Mouse (Mus musculus) left cerebral cortex, adult 8-10 months (tissue): Measurements from ENCODE around the gene Ms4a14. TPM values are rescaled to one million over a fixed set of nuclear protein-coding genes. Genes with fewer than 3 reads are reported as not detected.
"Not testable (repeated sequence)": the region's sequence is repeated elsewhere in the genome, so short reads cannot be mapped to it uniquely, and the experiment has no call there.

ENCODE experiments used
- DNase-seq, 2 experiments: peaks; one replicate each; pipeline ENCODE4 v3.0.0; 2022; ENCODE audit warnings: low spot score in 2 of 2
- total RNA-seq, 4 experiments: library from RNA; stranded (reverse); gene quantifications; 2 replicates each; pipeline ENCODE4 v1.2.4; 2022

Gene Ms4a14
- total RNA-seq, 4 experiments from 2014 or later, result 0.11 TPM; not detected in 3

GRCm38 (mm10) chr19:11263549-11263948 is 50.7 kb downstream of the Ms4a14 start:
- no peak for DNase-seq

GRCm38 (mm10) chr19:11262932-11263331 is 51.3 kb downstream of the Ms4a14 start:
- DNase-seq, result not testable (repeated sequence)

DNA sequence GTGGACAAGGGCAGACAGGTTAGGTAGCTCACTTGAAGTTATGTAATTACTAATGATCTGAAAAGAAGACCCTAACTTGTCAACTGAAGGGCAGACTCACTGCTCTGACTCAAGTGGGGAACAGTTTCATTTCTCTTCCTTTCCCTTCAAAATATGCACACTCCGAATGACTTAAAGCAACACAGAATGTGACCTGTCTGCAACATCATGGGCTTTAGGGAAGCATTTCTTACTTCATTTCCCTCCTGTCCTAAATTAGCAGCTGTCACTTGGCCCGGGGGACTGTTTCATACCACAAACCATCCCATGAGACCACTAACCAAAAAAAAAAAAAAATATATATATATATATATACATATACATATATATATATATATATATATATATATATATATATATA is 52.7 kb downstream of the Ms4a14 start:
- no peak for DNase-seq

Other genes starting within 250 kb of the Ms4a14 start
- gene Ms4a8a, start 233.4 kb downstream of the Ms4a14 start, total RNA-seq, result under 1 TPM in 1 of 4 experiments, not detected in 3; 0.46 TPM
- not detected for gene 1700017D01Rik, start 183.6 kb downstream of the Ms4a14 start, total RNA-seq
- gene 1700025F22Rik, start 149.1 kb downstream of the Ms4a14 start, total RNA-seq, result not detected
- not detected for gene Ms4a13, start 117.7 kb downstream of the Ms4a14 start, total RNA-seq
- not detected for gene Ms4a12, start 82.0 kb downstream of the Ms4a14 start, total RNA-seq
- not detected for gene Ms4a1, start 48.2 kb downstream of the Ms4a14 start, total RNA-seq
- not detected for gene Ms4a5, start 30.6 kb downstream of the Ms4a14 start, total RNA-seq
- 1 to 10 TPM in 1 of 4 experiments, not detected in 3; 1.6 TPM for gene Ms4a7, start 21.7 kb upstream of the Ms4a14 start, total RNA-seq
- 1 to 10 TPM in 1 of 4 experiments, under 1 TPM in 1, not detected in 2; 0.68 to 1.6 TPM for gene Ms4a4a, start 61.1 kb upstream of the Ms4a14 start, total RNA-seq
- gene Ms4a4c, start 90.3 kb upstream of the Ms4a14 start, total RNA-seq, result under 1 TPM in 1 of 4 experiments, not detected in 3; 0.53 TPM
- gene Ms4a4b, start 129.1 kb upstream of the Ms4a14 start, total RNA-seq, result 1 to 10 TPM in 1 of 4 experiments, not detected in 3; 1.4 TPM
- gene Ms4a6c, start 154.9 kb upstream of the Ms4a14 start, total RNA-seq, result 1 to 10 TPM in 3 of 4 experiments, under 1 TPM in 1; 0.78 to 2.2 (median 1.3) TPM
- 1 to 10 TPM in 1 of 4 experiments, under 1 TPM in 3; 0.28 to 1.3 (median 0.65) TPM for gene Gm8369, start 171.5 kb upstream of the Ms4a14 start, total RNA-seq
- gene Ms4a6b, start 202.1 kb upstream of the Ms4a14 start, total RNA-seq, result 1 to 10 TPM in 2 of 4 experiments, under 1 TPM in 2; 0.57 to 3.3 (median 1.3) TPM
- gene Ms4a4d, start 222.3 kb upstream of the Ms4a14 start, total RNA-seq, result not detected